Mouse (Mus musculus) yolk sac, embryonic 10.5 days (tissue): ENCODE measurements around the gene Olfr835.

Source experiments
- DNase-seq: peaks from one replicate; pipeline ENCODE4 v3.0.0-alpha.2; 2017; ENCODE audit warnings: low spot score

Gene Olfr835

DNA sequence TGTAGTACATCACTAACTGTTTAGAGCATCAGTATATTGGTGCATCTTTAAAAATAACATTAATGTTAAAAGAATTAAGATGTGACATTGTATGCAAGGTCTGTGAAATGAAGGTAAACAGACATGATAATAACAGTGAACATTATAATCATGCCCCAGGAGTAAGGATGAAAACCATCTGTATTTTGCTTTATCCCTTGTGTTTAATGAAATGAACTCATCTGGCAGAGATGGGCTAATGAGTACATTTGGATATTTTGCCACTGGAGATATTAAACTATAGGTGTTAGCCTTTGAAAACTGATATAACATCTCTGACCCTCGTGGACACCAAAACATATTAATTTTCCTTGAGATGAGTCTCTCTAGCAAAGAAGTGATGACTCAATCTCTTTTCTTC, at the start of gene Olfr835:
Olfr835 (plus strand) TSS at position 301 of the 400 bp plus-strand sequence.
- DNase-seq = no peak

DNA sequence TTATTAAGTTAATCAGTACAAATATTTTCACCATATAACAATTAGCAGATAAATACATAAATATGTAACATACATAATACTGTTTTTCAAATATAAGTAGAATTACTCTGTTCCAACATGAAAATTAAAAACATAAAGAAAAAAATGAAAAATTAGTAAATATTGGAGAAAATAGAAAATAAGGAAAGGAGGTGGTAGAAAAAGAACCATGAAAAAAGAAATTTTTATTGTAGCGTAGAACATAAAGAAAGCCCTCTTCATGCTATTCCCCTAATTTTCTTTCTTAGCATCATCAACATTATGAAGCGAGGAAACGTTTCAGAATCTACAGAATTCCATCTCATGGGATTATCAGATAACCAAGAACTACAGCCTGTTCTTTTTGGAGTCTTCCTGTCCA, 44.8 kb upstream of the Olfr835 start, which contains the start of gene Olfr834:
Olfr834 (plus strand) TSS at position 301 of the 400 bp plus-strand sequence.
- DNase-seq = no peak

DNA sequence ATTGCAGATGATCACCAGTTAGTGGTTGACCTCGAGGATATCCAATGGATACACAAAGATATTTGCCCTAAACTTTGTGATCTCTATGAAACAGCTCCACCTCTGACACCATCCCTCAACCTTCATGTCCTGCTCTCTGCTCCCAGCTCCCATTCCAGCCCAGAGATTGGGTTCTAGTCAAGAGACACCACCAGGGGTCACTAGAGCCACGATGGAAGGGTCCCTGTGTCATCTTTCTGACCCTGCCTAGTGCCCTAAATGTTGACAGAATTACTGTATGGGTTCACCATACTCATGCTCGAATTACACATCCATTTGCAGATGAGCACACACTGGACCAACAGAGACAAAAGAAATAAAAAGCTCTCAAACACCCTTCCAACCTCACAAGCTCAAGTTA, 52.5 kb downstream of the Olfr835 start:
- DNase-seq = no peak
